Mouse (Mus musculus): Measurements from ENCODE around the gene Pim3.
"Not testable (repeated sequence)": the region's sequence is repeated elsewhere in the genome, so short reads cannot be mapped to it uniquely, and the experiment has no call there.

The Pim3 gene

GRCm38 (mm10) chr15:88861772-88862622 is at the start of gene Pim3:
TSS of gene Pim3 (plus strand) at chr15:88862186.
- peak; percentile 98 for DNase-seq (ENCODE audit: low spot score)

- no peak for DNase-seq (ENCODE audit: low spot score)
These were observed 48.7 kb upstream of the Pim3 start for GRCm38 (mm10) chr15:88813262-88813661.

GRCm38 (mm10) chr15:88813873-88814272 is 48.1 kb upstream of the Pim3 start:
- DNase-seq (ENCODE audit: low spot score) = not testable (repeated sequence)

- DNase-seq (ENCODE audit: low spot score) = peak; percentile 29
These were observed 47.5 kb upstream of the Pim3 start for GRCm38 (mm10) chr15:88814411-88815047.

GRCm38 (mm10) chr15:88815196-88815700 is 46.7 kb upstream of the Pim3 start:
- DNase-seq (ENCODE audit: low spot score) = no peak

GRCm38 (mm10) chr15:88819026-88819905 is 42.7 kb upstream of the Pim3 start, which contains the start of the genes Alg12 and Creld2:
TSS of gene Alg12 (minus strand) at chr15:88819318.
TSS of gene Creld2 (plus strand) at chr15:88819646.
- DNase-seq (ENCODE audit: low spot score) = peak; percentile 100

GRCm38 (mm10) chr15:88819906-88820303 is 42.1 kb upstream of the Pim3 start:
- peak; percentile 10 for DNase-seq (ENCODE audit: low spot score)

- no peak for DNase-seq (ENCODE audit: low spot score)
These were observed 40.6 kb upstream of the Pim3 start for GRCm38 (mm10) chr15:88821403-88821802.

GRCm38 (mm10) chr15:88822513-88822912 is 39.5 kb upstream of the Pim3 start:
- no peak for DNase-seq (ENCODE audit: low spot score)

GRCm38 (mm10) chr15:88823376-88823775 is 38.6 kb upstream of the Pim3 start:
- no peak for DNase-seq (ENCODE audit: low spot score)

- no peak for DNase-seq (ENCODE audit: low spot score)
These were observed 34.5 kb upstream of the Pim3 start for GRCm38 (mm10) chr15:88827466-88827865.

GRCm38 (mm10) chr15:88827991-88828799 is 33.8 kb upstream of the Pim3 start:
- DNase-seq (ENCODE audit: low spot score) = peak; percentile 73

- peak; percentile 91 for DNase-seq (ENCODE audit: low spot score)
These were observed 32.9 kb upstream of the Pim3 start for GRCm38 (mm10) chr15:88828800-88829705.

- DNase-seq (ENCODE audit: low spot score) = no peak
These were observed 32.1 kb upstream of the Pim3 start for GRCm38 (mm10) chr15:88829791-88830440.

- no peak for DNase-seq (ENCODE audit: low spot score)
These were observed 31.3 kb upstream of the Pim3 start for GRCm38 (mm10) chr15:88830696-88831095.

- no peak for DNase-seq (ENCODE audit: low spot score)
These were observed 30.5 kb upstream of the Pim3 start for GRCm38 (mm10) chr15:88831482-88831881.

- DNase-seq (ENCODE audit: low spot score) = no peak
These were observed 29.4 kb upstream of the Pim3 start for GRCm38 (mm10) chr15:88832536-88832935.

GRCm38 (mm10) chr15:88836031-88836430 is 26.0 kb upstream of the Pim3 start:
- peak; percentile 24 for DNase-seq (ENCODE audit: low spot score)

- DNase-seq (ENCODE audit: low spot score) = no peak
These were observed 25.4 kb upstream of the Pim3 start for GRCm38 (mm10) chr15:88836571-88836970.
